ENCODE assay signal across 8 mouse cellular contexts in the genomic region with DNA sequence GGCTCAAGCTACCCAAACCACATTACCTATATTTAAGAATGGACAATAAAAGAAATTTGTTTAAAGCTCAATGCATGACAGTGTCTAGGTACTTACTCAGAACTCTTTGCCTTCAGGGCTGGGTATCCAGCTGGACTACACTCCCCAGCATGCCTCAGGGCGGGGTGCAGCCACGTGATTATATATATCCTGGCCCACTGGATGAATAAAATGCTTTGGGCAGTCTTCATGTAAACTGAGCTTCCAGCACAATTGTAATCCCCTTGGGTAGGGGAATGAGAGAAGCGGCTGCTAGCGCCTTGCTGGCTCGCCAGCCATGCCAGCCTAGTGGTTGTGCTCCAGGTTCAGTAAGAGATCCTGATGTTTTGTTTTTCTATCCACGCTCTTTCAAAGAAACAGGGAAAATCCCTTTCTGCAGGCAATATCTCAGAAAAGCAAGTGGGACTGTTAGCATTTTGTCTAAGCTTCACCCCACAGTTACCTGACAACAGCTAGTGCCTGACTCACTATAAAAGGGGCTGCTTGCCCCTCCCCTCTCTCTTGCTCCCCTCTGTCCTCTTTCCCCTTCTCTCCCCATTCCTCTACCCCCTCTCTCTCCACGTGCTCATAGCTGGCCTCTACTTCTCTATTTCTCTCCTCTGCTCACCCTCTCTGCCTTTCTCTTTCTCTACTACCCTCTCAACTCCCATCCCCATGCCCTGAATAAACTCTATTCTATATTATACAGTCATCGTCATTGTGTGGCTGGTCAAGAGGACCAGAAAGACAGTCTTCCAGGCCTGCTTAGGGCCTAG.
DNase-seq lines count a peak whose midpoint lies in the region; ATAC-seq lines count a peak whose summit lies in the region.

No protein-coding gene starts in this region.

- peak; percentile 80; the same call in 1 of the 2 replicates for ATAC-seq in lung, embryonic 15.5 days (ENCODE audit: borderline replicate concordance, extremely low read depth, low FRiP score, low TSS enrichment)
- peak; percentile 86 for ATAC-seq in hindbrain, embryonic 16.5 days
- peak; percentile 87 for ATAC-seq in neural tube, embryonic 15.5 days (ENCODE audit: low FRiP score)

- H3K4me3 ChIP-seq in lung, embryonic 15.5 days = no peak overlapping the region
- no peak overlapping the region for H3K4me3 ChIP-seq in hindbrain, embryonic 16.5 days (ENCODE audit: low read length)
- H3K4me3 ChIP-seq in neural tube, embryonic 15.5 days (replicated peaks) = no peak overlapping the region

- WGBS in lung, embryonic 15.5 days = 66% methylated on average over 8 of the region's 8 CpGs
- 54% methylated on average over 8 of the region's 8 CpGs for WGBS in hindbrain, embryonic 16.5 days
- 52% methylated on average over 8 of the region's 8 CpGs for WGBS in neural tube, embryonic 15.5 days

- peak; percentile 18 for DNase-seq in adrenal gland, postnatal 10 days
- DNase-seq in adrenal gland, adult 18-20 months (ENCODE audit: low spot score in 2 of 2) = no peak
- DNase-seq in lung, postnatal 14 days = no peak
- no peak for DNase-seq in left cerebral cortex, postnatal 14 days (ENCODE audit: low spot score in 2 of 2)
- DNase-seq in right cerebral cortex, adult 18-20 months = no peak

- no peak overlapping the region for H3K4me2 ChIP-seq in lung, embryonic 15.5 days
- H3K4me2 ChIP-seq in hindbrain, embryonic 16.5 days (ENCODE audit: low read length) = no peak overlapping the region
- H3K4me2 ChIP-seq in neural tube, embryonic 15.5 days = no peak overlapping the region

- intact Hi-C loops in left cerebral cortex, postnatal 14 days (cut with DNase I) = no loop called here

- H3K9me3 ChIP-seq in lung, embryonic 15.5 days = no peaks in the 10 kb centered on the region
- no peaks in the 10 kb centered on the region for H3K9me3 ChIP-seq in hindbrain, embryonic 16.5 days (ENCODE audit: control insufficient read depth, low read length)
- no peaks in the 10 kb centered on the region for H3K9me3 ChIP-seq in neural tube, embryonic 15.5 days (replicated peaks)

- no peaks in the 10 kb centered on the region for H3K27me3 ChIP-seq in lung, embryonic 15.5 days
- no peaks in the 10 kb centered on the region for H3K27me3 ChIP-seq in hindbrain, embryonic 16.5 days (replicated peaks; ENCODE audit: control insufficient read depth, insufficient read depth, low read length)
- no peaks in the 10 kb centered on the region for H3K27me3 ChIP-seq in neural tube, embryonic 15.5 days (replicated peaks)

- H3K4me1 ChIP-seq in lung, embryonic 15.5 days = peaks cover 7% of the 10 kb centered on the region
- no peaks in the 10 kb centered on the region for H3K4me1 ChIP-seq in hindbrain, embryonic 16.5 days (ENCODE audit: control insufficient read depth, insufficient read depth, low read depth, low read length)
- H3K4me1 ChIP-seq in neural tube, embryonic 15.5 days = peaks cover 12% of the 10 kb centered on the region; the same call in 1 of the 2 replicates

- H3K27ac ChIP-seq in lung, embryonic 15.5 days = no peak overlapping the region
- peak overlapping the region; percentile 48 for H3K27ac ChIP-seq in hindbrain, embryonic 16.5 days (ENCODE audit: low read depth, low read length)
- H3K27ac ChIP-seq in neural tube, embryonic 15.5 days (replicated peaks) = peak overlapping the region; percentile 54

- H3K36me3 ChIP-seq in lung, embryonic 15.5 days = no peaks in the 10 kb centered on the region
- H3K36me3 ChIP-seq in hindbrain, embryonic 16.5 days (ENCODE audit: control insufficient read depth, insufficient read depth, low read length) = 0 out of 2 replicates have a peak, but pooled peaks cover 2% of the 10 kb centered on the region
- H3K36me3 ChIP-seq in neural tube, embryonic 15.5 days = no peaks in the 10 kb centered on the region

- H3K9ac ChIP-seq in lung, embryonic 15.5 days = no peak overlapping the region
- H3K9ac ChIP-seq in hindbrain, embryonic 16.5 days (ENCODE audit: low read depth, low read length) = no peak overlapping the region
- H3K9ac ChIP-seq in neural tube, embryonic 15.5 days (replicated peaks) = no peak overlapping the region
